Mouse (Mus musculus) liver, embryonic 13.5 days (tissue): ENCODE results near the gene Eps15l1. TPM values are rescaled to one million over a fixed set of nuclear protein-coding genes. Genes with fewer than 3 reads are reported as not detected.

Experiments
- ATAC-seq: fragments of 200-750 bp; cut with Nextera tagmentation; 2 replicates; pipeline ENCODE4 v1.8.0; 2017; ENCODE audit warnings: low read depth, mild to moderate bottlenecking, moderate number of reproducible peaks, moderate library complexity
- DNase-seq: peaks from one replicate; pipeline ENCODE4 v3.0.0; 2022
- H3K27ac ChIP-seq: fragments of 300-500 bp; sonication (generic); 2 replicates; pipeline ENCODE4 v1.5.1; 2015; ENCODE audit warnings: moderate library complexity, mild to moderate bottlenecking, inconsistent platforms
- H3K27me3 ChIP-seq: fragments of 300-500 bp; sonication (generic); 2 replicates; pipeline ENCODE4 v1.6.1; 2015; ENCODE audit warnings: mild to moderate bottlenecking, inconsistent platforms
- H3K36me3 ChIP-seq: fragments of 300-500 bp; sonication (generic); 2 replicates; pipeline ENCODE4 v1.6.1; 2015; ENCODE audit warnings: mild to moderate bottlenecking, inconsistent platforms
- H3K4me1 ChIP-seq: fragments of 300-500 bp; sonication (generic); replicated peaks from 2 replicates; pipeline ENCODE4 v1.6.1; 2015; ENCODE audit warnings: inconsistent platforms
- H3K4me2 ChIP-seq: fragments of 300-500 bp; sonication (generic); 2 replicates; pipeline ENCODE4 v1.6.1; 2015; ENCODE audit warnings: inconsistent platforms, mild to moderate bottlenecking, moderate library complexity
- H3K4me3 ChIP-seq: fragments of 300-500 bp; sonication (generic); replicated peaks from 2 replicates; pipeline ENCODE4 v1.5.1; 2015; ENCODE audit warnings: mild to moderate bottlenecking, inconsistent platforms
- H3K9ac ChIP-seq: fragments of 300-500 bp; sonication (generic); 2 replicates; pipeline ENCODE4 v1.6.1; 2015; ENCODE audit warnings: mild to moderate bottlenecking, inconsistent platforms
- H3K9me3 ChIP-seq: fragments of 300-500 bp; sonication (generic); replicated peaks from 2 replicates; pipeline ENCODE4 v1.6.1; 2016; ENCODE audit warnings: inconsistent platforms
- WGBS: fragments of 180-500 bp; shearing (Covaris S2); methylation state at CpG from one replicate; pipeline ENCODE4 v1.1.7; 2015; ENCODE audit not compliant: insufficient replicate concordance; 5-methylcytosine and 5-hydroxymethylcytosine counted together
- polyA plus RNA-seq: library from polyadenylated mRNA; unstranded; fragments of >200 nt; fragmentation: Nextera tagmentation; extraction: Ambion mirVana; gene quantifications from 2 replicates; pipeline ENCODE4 v1.2.1, GENCODE M21; 2015

The Eps15l1 gene
- polyA plus RNA-seq, 1 experiment from 2014 or later, result 17.5 TPM

- peaks cover 16% of the 10 kb centered on the region for H3K36me3 ChIP-seq
- 52% methylated on average over 3 of the region's 3 CpGs for WGBS
- H3K4me3 ChIP-seq, result no peak overlapping the region
- H3K27ac ChIP-seq, result no peak overlapping the region
- no peaks in the 10 kb centered on the region for H3K4me1 ChIP-seq
- H3K9ac ChIP-seq, result no peak overlapping the region
- no peaks in the 10 kb centered on the region for H3K27me3 ChIP-seq
- no peak overlapping the region for H3K4me2 ChIP-seq
- no peaks in the 10 kb centered on the region for H3K9me3 ChIP-seq
- ATAC-seq (no peak), DNase-seq (no peak)
Measured at GRCm38 (mm10) chr8:72333429-72334143, 87.7 kb downstream of the Eps15l1 start.

- Histone ChIP-seq H3K4me2 (no peak overlapping the region), H3K27me3 (no peaks in the 10 kb centered on the region), H3K9me3 (no peaks in the 10 kb centered on the region), H3K4me1 (no peaks in the 10 kb centered on the region), H3K4me3 (no peak overlapping the region), H3K27ac (no peak overlapping the region), H3K36me3 (peaks cover 4% of the 10 kb centered on the region; the same call in 1 of the 2 replicates), H3K9ac (no peak overlapping the region)
- ATAC-seq (no peak), DNase-seq (no peak)
- 72% methylated on average over 4 of the region's 4 CpGs for WGBS
Measured at GRCm38 (mm10) chr8:72331631-72332030, 89.6 kb downstream of the Eps15l1 start.

- Histone ChIP-seq H3K27me3 (no peaks in the 10 kb centered on the region), H3K4me1 (no peaks in the 10 kb centered on the region), H3K4me2 (no peak overlapping the region), H3K36me3 (peaks cover 4% of the 10 kb centered on the region; the same call in 1 of the 2 replicates), H3K27ac (no peak overlapping the region), H3K9ac (no peak overlapping the region), H3K9me3 (no peaks in the 10 kb centered on the region), H3K4me3 (no peak overlapping the region)
- DNase-seq (no peak), ATAC-seq (no peak)
- WGBS, result 64% methylated on average over 6 of the region's 6 CpGs
Measured at GRCm38 (mm10) chr8:72330806-72331516, 90.3 kb downstream of the Eps15l1 start.

GRCm38 (mm10) chr8:72329116-72329515, 92.1 kb downstream of the Eps15l1 start:
- WGBS, result 57% methylated on average over 3 of the region's 3 CpGs
- Histone ChIP-seq H3K4me3 (no peak overlapping the region), H3K27me3 (no peaks in the 10 kb centered on the region), H3K9me3 (no peaks in the 10 kb centered on the region), H3K36me3 (no peaks in the 10 kb centered on the region), H3K4me1 (no peaks in the 10 kb centered on the region), H3K4me2 (no peak overlapping the region), H3K9ac (no peak overlapping the region), H3K27ac (no peak overlapping the region)
- ATAC-seq (no peak), DNase-seq (no peak)

GRCm38 (mm10) chr8:72324708-72325107, 96.6 kb downstream of the Eps15l1 start:
- Histone ChIP-seq H3K9me3 (no peaks in the 10 kb centered on the region), H3K4me2 (no peak overlapping the region), H3K36me3 (no peaks in the 10 kb centered on the region), H3K4me1 (peaks cover 24% of the 10 kb centered on the region), H3K9ac (no peak overlapping the region), H3K27ac (no peak overlapping the region), H3K4me3 (no peak overlapping the region), H3K27me3 (peaks cover 30% of the 10 kb centered on the region)
- ATAC-seq (no peak), DNase-seq (no peak)
- 55% methylated on average over 2 of the region's 2 CpGs for WGBS

- Histone ChIP-seq H3K4me2 (no peak overlapping the region), H3K9ac (no peak overlapping the region), H3K4me3 (no peak overlapping the region), H3K27ac (no peak overlapping the region), H3K27me3 (peaks cover 36% of the 10 kb centered on the region), H3K36me3 (no peaks in the 10 kb centered on the region), H3K9me3 (no peaks in the 10 kb centered on the region), H3K4me1 (peaks cover 30% of the 10 kb centered on the region)
- ATAC-seq (no peak), DNase-seq (no peak)
- 66% methylated on average over 10 of the region's 10 CpGs for whole genome bisulfite sequencing
Measured at GRCm38 (mm10) chr8:72324036-72324706, 97.1 kb downstream of the Eps15l1 start.

GRCm38 (mm10) chr8:72323131-72323725, 98.0 kb downstream of the Eps15l1 start:
- Histone ChIP-seq H3K27ac (no peak overlapping the region), H3K9ac (no peak overlapping the region), H3K4me3 (no peak overlapping the region), H3K4me2 (no peak overlapping the region), H3K27me3 (peaks cover 44% of the 10 kb centered on the region), H3K9me3 (no peaks in the 10 kb centered on the region), H3K36me3 (no peaks in the 10 kb centered on the region), H3K4me1 (peaks cover 38% of the 10 kb centered on the region)
- ATAC-seq (no peak), DNase-seq (no peak)
- WGBS, result 50% methylated on average over 6 of the region's 6 CpGs

- Histone ChIP-seq H3K4me3 (no peak overlapping the region), H3K27me3 (peaks cover 47% of the 10 kb centered on the region), H3K4me2 (no peak overlapping the region), H3K9ac (no peak overlapping the region), H3K36me3 (no peaks in the 10 kb centered on the region), H3K9me3 (no peaks in the 10 kb centered on the region), H3K4me1 (peaks cover 44% of the 10 kb centered on the region), H3K27ac (no peak overlapping the region)
- 50% methylated on average over 7 of the region's 7 CpGs for WGBS
- DNase-seq (peak; percentile 8), ATAC-seq (no peak)
Measured at GRCm38 (mm10) chr8:72322471-72322889, 98.8 kb downstream of the Eps15l1 start.

- Histone ChIP-seq H3K9me3 (no peaks in the 10 kb centered on the region), H3K4me2 (peak overlapping the region; percentile 81; the same call in 1 of the 2 replicates), H3K36me3 (no peaks in the 10 kb centered on the region), H3K4me3 (no peak overlapping the region), H3K9ac (no peak overlapping the region), H3K27me3 (peaks cover 50% of the 10 kb centered on the region), H3K4me1 (peaks cover 50% of the 10 kb centered on the region), H3K27ac (no peak overlapping the region)
- no peak for DNase-seq
- WGBS, result 83% methylated on average over 20 of the region's 20 CpGs
- no peak for ATAC-seq
Measured at GRCm38 (mm10) chr8:72321635-72322441, 99.4 kb downstream of the Eps15l1 start.

GRCm38 (mm10) chr8:72320803-72321583, 100.3 kb downstream of the Eps15l1 start:
- ATAC-seq (no peak), DNase-seq (no peak)
- H3K27me3 ChIP-seq, result peaks cover 50% of the 10 kb centered on the region
- peaks cover 56% of the 10 kb centered on the region for H3K4me1 ChIP-seq
- 60% methylated on average over 25 of the region's 25 CpGs for WGBS
- peak overlapping the region; percentile 81 for H3K4me2 ChIP-seq
- H3K36me3 ChIP-seq, result no peaks in the 10 kb centered on the region
- H3K9me3 ChIP-seq, result no peaks in the 10 kb centered on the region
- no peak overlapping the region for H3K27ac ChIP-seq
- peak overlapping the region; percentile 66 for H3K4me3 ChIP-seq
- no peak overlapping the region; the same call in 1 of the 2 replicates for H3K9ac ChIP-seq
